Mouse (Mus musculus) adrenal gland, adult 10 weeks (tissue): ENCODE data around the gene Ly6g5c. TPM values are rescaled to one million over a fixed set of nuclear protein-coding genes. Genes with fewer than 3 reads are reported as not detected.

Source experiments
- polyA plus RNA-seq: library from polyadenylated mRNA; stranded (reverse); fragments of 350-450 nt; fragmentation: Illumina TruSeq; extraction: RNeasy Lipid Tissue Mini Kit (QIAGEN cat#74804); gene quantifications from one replicate; pipeline ENCODE4 v1.2.3, GENCODE M21; 2014; ENCODE audit warnings: low read depth, low replicate concordance

The Ly6g5c gene
- not detected for polyA plus RNA-seq

GRCm38 (mm10) chr17:35108097-35108496, at the start of gene Ly6g5c:
Ly6g5c (plus strand) TSS chr17:35108279.

GRCm38 (mm10) chr17:35058911-35059892, 48.9 kb upstream of the Ly6g5c start, which contains the start of gene Ddah2:
Ddah2 (plus strand) TSS chr17:35059035.

GRCm38 (mm10) chr17:35064951-35065947, 42.8 kb upstream of the Ly6g5c start, which contains the start of gene Ly6g6c:
Ly6g6c (plus strand) TSS chr17:35065388.

GRCm38 (mm10) chr17:35066084-35066483, 42.0 kb upstream of the Ly6g5c start, which contains the start of gene Mpig6b:
Mpig6b (minus strand) TSS chr17:35066184.

GRCm38 (mm10) chr17:35076507-35077176, 31.4 kb upstream of the Ly6g5c start, which contains the start of gene Ly6g6e:
Ly6g6e (plus strand) TSS chr17:35076902.

GRCm38 (mm10) chr17:35077786-35078233, 30.3 kb upstream of the Ly6g5c start, which contains the start of gene Ly6g6d:
Ly6g6d (minus strand) TSS chr17:35078065.

GRCm38 (mm10) chr17:35085208-35085865, 22.7 kb upstream of the Ly6g5c start, which contains the start of gene Ly6g6f:
Ly6g6f (minus strand) TSS chr17:35085610.

GRCm38 (mm10) chr17:35088825-35089644, 19.0 kb upstream of the Ly6g5c start, which contains the start of gene Abhd16a:
Abhd16a (plus strand) TSS chr17:35089263.

GRCm38 (mm10) chr17:35115046-35116019, 7.3 kb downstream of the Ly6g5c start, which contains the start of gene Ly6g5b:
Ly6g5b (minus strand) TSS chr17:35115428.

GRCm38 (mm10) chr17:35121143-35121799, 13.2 kb downstream of the Ly6g5c start, which contains the start of gene Gpank1:
Gpank1 (plus strand) TSS chr17:35121455.

GRCm38 (mm10) chr17:35121871-35122303, 13.8 kb downstream of the Ly6g5c start, which contains the start of gene Csnk2b:
Csnk2b (minus strand) TSS chr17:35122053.

GRCm38 (mm10) chr17:35126206-35126611, 18.1 kb downstream of the Ly6g5c start, which contains the start of gene D17H6S53E:
D17H6S53E (plus strand) TSS chr17:35126373.

GRCm38 (mm10) chr17:35131500-35132173, 23.6 kb downstream of the Ly6g5c start, which contains the start of gene Apom:
Apom (minus strand) TSS chr17:35132050.

GRCm38 (mm10) chr17:35134801-35135590, 26.9 kb downstream of the Ly6g5c start, which contains the start of gene Bag6:
Bag6 (plus strand) TSS chr17:35135178.

